Mouse (Mus musculus) c-Kit-positive CD71-positive TER-119-positive erythroid progenitor cells, embryonic 14.5 days (primary cell): ENCODE results near the gene Acod1.
A peak's percentile ranks its signal among the peaks of the same experiment; 100 is the strongest.

ENCODE experiments used
- DNase-seq: peaks from one replicate; pipeline ENCODE4 v3.0.0-alpha.2; 2013; ENCODE audit warnings: low spot score

Acod1 gene

DNA sequence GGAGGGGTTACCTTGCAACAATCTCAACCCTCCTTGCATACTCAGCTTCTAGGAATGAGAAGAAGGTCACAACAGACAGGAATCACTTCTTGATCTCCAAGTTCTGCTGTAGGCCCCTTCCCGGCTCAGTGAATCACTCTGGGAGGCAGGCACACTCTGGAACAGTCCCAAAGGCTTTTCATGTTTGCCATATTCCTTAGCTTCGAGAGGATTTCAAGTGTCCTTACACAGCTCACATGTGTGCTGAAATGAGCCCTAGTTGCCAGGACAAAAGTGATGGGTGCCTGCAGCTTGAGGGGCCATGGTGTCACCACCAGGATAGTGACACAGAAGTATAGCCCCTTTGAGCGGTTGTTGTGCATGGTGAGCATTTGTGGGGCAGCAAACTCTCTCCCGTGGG is 26.0 kb downstream of the Acod1 start:
- no peak for DNase-seq

DNA sequence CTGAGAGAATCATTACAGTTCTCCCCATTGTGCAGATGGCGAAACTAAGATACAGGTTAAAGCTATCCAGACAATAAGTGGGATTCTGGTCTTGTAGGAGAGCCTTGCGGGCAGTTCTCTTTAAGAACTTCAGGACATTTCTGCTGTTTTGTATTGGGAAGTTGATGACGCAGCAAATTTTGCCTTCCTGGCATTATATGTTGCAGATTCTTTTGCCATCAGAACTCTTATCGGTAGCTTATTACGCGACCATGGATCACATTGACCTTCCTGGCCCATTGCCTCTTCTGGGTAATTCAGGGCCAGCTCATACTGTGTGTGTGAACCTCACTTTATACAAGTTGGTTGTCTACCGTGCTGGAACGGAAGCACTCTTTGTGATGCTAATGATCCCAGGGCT is 27.0 kb downstream of the Acod1 start:
- DNase-seq, result no peak

DNA sequence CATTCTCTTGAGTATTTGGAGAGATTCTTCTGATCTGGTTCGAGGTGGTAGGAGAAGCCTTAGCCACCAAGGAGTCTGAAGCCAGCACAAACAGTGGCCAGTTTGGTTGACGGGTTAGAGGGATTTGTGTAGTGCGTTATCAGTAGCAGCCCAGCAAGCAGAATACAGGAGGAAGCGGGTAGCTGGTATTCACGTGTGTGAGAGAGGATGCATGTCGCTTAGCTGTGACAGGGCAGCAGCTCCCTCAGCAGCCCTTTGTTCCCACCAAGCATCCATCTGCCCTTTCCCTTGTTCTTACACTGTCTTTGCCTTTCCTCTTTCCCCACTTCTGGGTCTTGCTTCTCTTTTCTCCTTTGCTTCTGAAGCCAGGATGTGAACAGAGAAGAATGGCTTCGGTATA is 28.4 kb downstream of the Acod1 start:
- no peak for DNase-seq

DNA sequence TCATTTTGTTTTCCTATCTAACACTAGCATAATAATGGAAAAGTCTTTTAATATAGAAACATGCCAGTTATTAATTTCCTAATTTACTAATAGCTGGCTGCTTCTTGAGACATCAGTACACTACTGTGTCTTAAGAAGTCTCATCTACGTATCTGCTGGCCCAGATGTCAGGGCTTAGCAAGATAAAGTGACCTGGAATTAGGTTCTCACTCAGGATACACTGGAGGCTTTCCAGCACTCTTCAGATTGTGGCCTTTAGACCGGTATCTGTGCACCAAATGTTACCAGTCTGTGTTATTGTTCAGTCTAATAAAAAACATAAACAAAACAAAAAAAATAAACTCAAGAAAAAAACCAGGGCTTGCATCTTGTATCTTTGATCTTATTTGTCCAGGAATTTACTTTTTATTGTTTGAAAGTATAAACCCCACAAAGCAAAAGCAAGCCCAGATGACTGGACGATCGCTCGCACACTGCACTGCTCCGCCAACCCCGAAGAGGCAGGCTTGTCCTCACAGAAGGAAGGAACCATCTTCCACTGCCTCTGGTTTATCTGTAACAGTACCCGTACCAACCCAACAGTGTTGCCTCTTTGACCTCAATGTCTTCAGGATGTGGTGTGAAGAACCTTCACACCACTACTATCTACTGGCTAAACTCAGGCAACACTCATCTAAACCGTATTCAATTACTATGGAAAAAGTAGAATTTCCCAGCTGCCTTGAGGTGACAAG is 30.7 kb downstream of the Acod1 start:
- no peak for DNase-seq

DNA sequence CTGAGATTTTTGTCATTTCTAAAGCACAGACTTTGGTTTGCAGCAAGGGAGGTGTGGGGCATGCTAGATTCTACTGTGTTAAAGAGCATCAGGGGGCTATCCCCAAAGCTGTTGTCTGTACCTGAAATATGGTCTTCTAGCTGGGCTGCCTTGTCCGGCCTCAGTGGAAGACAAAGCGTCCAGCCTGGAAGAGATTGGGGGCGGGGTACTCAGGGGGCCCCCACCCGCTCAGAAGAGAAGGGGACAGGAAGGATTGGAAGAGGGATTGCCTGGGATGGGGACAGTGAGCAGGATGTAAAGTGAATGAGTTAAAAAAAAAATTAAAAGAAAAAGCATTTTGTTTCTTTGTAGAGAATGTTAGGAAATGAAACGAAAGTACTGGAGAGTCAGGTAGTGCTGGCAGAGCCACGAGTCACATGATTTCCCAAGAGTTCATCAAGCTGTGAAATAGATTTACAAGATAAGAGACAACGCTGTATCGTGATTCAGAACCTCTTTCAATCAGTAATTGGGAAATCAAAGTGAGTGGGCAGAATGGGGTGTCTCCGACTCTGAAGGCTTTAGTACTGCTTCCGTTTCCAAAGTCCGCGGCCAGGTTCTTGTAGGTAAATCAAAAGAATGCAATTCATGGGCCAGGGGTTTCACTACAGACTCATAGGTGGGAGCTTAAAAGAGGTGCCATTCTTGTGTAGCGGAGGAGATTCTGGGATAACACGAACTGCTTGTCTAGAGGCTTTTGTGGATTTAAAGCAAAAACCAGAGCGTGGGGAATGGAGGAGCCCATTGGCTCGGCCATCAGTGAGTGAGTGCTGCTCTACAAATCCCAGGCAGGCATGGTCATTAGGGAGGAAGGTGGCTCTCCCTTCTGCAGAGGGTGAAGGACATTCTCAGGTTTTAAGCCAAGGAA is 31.5 kb downstream of the Acod1 start:
- no peak for DNase-seq

DNA sequence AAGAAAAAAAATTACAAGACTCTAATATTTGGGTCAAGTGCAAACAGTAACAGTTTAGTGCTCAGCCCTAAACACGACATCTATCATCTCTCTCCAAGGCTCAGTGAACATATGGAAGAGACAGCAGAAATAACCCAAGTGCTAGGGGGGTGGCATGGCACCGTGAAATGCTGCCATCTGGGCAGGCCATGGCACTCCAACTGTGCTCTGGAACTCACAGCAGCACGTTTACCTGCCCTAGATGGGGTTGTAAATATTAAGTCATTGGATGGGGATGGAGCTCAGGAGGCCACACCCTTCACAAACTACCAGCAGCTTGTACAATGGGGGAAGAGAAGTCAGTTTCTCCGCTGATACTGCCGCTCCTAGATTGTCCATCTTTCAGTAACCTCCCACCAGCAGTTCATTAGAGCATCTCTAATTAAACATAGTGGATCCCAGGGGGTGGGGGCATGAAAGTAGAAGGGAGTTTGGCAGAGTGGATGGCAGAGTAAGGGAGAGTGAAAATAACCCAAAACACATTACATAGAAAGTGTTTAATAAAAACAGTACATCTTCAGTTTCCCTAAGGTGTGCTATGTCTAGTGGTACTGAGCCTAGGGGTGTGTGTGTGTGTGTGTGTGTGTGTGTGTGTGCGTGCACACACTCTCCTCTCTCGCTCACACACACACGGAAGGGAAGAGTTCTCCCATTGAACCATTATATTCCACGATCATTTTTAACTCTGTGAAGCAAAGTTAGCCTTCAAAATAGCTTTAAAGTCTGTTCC is 32.6 kb downstream of the Acod1 start:
- no peak for DNase-seq

DNA sequence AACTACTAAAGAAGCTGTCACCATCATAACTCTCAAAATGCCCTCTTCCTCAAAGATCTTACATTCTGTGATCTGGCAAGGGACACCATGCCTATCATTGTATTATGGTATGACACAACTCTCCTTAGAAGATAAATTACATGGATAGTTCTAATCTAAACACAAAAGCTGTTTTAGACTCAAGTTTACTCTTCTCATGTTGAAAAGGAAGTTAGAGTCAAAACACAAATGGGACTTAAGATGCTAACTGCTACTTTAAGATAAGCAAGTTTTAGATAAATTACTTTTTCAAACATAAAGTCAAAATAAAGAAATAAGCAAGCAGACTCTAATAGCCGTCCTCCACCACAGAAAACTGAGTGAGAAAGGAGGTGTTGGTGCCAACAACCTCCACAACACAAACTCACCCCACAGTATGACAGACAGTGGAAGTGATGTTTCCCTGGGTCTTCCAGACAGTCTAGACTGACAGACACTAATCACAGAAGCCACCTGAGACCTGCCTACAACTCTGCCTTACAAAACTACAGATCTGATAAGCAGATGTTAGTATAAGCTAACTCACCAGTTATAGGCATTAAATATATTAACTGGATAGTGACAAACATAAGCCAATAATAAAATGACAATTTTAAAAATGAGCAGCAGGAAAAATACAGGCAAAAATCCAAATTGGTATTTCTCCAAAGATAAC is 39.2 kb downstream of the Acod1 start:
- no peak for DNase-seq

DNA sequence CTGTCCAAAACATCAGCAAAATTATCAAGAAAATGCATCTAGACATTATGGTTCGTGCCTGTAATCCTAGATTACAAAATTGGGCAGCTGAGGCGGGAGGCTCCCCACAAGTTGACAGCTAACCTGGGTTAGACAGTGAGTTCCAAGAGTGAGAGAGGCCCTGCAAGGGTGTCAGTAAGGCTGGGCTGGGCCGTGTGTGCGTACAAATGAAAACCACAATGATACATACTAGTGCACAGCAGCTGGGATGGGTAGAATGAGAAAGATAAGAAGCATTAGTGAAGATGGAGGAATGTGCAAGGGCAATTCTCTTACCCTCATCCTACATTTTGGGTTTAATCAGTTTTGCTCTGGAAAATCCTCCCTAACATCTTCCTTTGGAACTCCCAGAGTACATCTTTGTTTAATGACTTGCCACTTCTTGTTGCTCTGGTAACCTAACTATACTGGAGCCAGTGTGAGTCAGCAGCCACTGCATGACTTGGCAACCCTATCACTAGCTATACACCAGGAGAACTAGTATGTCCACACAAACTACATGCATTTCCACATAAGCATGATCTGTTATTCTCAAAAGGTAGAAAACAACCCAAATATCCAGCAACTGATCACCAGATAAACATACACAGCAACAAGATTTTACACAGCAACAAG is 40.0 kb downstream of the Acod1 start:
- DNase-seq, result peak; percentile 81

DNA sequence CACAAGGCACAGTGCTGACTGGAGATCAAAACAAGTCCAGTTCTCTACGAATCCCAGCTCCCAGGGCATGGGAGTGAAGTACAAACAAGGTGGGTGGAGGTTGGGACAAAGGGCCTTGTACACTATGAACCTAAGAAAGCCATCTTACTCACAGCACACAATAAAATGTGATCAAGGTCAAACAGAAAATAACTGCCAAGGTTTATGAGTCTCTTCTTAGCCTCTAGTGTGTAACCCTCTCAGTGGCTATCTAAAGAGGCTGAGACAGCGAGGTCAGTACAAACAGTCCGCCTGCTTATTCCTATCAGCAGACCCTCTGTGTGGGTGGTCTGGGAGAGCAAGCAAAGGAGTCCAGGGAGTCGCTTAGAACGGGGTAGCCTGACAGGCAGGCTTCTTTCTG is 41.1 kb downstream of the Acod1 start:
- no peak for DNase-seq

DNA sequence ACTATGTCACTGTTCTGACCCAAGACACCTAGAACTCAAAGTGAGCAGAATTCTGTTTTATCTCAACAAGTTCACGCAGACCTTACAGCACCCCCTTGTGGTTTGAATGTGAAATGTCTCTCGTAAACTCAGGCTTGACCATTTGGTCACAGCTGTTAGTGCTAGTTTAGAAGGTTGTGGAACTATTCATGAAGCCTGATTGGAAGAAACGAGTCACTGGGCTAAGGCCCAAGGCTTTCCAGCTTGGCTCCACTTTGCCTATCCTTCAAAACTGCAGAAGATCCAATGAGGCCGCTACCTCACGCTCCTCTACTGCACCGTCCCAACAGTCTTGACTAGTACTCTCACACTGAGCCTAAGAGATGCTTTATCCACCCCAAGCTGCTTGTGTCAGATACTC is 41.8 kb downstream of the Acod1 start:
- DNase-seq, result peak; percentile 74

DNA sequence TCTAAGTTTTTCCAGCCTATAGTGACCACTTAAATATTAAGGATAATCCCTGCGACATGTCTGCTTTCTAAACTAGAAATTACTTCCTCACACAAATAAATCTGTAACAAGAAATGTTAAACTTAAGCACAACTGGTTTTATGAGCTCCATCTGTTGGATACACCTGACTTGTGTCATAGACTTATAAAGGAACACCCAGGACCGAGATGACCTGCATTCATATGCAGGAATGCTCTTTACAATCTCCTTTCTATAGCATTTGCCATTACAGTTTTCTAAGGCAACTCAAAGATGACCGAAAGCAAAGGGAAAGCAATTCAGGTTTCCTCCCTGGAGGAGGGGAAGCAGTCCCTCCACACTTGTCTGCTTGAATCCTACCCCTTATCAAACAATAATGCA is 46.5 kb downstream of the Acod1 start:
- no peak for DNase-seq

DNA sequence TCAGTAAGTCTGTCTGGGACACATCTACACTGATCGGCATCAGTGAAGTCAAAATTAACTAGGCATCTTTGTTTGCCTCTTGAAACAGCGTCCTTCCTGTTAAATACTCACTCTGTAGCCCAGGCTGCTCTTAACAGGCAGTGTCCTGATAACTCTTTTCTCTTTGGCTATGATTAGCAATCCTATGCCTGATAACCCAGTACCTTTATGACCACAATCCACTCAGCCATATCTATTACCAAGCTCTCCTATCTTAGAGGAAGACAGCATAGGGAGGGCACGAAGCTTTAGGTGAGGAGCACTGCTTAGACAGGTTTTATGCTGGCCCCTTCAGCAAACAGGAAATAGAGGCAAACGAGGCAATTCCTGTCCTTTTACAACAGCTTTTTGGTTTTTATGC is 46.9 kb downstream of the Acod1 start:
- DNase-seq, result no peak

DNA sequence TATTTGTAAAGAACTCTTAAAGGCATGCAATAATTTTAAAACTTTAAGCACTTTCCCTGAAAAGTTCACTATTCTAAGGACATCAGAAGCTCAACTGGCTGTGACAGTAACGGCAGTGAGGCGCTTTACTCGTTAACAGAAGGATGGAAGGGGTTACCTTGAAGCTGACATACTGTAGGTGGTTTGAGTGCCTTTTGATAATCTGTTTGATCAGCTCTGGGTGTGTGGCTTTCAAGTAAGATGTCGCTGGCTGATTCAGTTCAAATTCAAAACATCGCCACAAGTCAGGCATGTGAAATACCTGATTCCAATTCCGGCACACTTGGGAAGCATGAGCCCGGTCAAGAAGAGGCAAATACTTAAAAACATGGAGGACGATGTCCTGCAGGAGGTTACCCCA is 48.3 kb downstream of the Acod1 start:
- DNase-seq, result no peak

DNA sequence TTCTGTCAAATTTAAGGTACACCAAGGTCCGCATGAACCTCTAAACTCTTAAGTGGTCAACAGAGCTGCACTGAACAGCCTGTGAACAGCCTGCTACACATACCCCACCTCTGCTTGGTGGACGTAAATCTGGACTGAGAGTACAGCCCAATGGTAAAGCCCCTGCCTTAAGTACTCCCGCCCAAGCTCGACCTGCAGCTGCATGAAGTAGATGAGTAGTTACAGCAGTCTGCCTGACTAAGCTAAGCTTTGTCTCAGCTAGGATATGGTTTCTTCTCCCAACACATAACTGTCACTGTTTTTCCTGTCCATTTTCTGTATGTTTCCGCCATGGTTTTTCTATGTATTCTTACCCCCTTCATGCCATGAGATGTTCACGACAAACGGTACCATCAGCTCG is 49.0 kb downstream of the Acod1 start:
- no peak for DNase-seq

DNA sequence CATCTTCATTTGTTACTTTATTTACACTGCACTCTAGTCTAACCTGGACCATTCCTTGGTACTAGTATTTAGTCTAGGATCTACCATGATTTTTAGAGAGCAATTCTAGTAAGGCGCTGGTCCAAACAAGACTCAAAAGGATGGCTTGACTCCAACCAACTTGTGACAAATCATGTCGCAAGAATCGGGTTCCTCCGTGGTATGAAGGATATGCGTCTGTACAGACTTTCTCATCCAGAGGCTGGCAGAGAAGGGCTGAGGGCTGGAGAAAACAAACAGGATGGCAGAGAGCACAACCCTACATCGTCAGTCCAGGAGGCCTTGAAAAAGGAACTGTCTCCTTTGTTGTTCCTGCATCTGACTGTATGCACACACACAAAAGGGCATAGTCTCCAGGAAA is 49.8 kb downstream of the Acod1 start:
- DNase-seq, result no peak

DNA sequence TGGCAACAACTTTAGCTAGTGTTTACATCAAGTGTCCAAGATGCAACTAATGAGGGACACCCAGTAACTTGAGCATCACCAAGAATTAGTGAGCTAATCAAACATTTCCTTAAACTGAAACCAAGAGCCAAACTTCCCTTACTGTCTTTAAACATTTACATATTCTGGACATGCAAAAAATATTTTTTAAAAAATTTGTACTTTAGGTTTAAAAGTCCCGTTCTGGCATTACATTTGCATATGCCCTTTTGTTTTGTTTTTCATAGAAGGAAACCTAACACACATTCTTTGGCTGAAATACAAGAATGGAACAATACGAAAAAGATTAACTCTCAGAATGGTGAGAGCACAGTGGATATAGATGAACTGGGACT is 51.4 kb downstream of the Acod1 start:
- no peak for DNase-seq

DNA sequence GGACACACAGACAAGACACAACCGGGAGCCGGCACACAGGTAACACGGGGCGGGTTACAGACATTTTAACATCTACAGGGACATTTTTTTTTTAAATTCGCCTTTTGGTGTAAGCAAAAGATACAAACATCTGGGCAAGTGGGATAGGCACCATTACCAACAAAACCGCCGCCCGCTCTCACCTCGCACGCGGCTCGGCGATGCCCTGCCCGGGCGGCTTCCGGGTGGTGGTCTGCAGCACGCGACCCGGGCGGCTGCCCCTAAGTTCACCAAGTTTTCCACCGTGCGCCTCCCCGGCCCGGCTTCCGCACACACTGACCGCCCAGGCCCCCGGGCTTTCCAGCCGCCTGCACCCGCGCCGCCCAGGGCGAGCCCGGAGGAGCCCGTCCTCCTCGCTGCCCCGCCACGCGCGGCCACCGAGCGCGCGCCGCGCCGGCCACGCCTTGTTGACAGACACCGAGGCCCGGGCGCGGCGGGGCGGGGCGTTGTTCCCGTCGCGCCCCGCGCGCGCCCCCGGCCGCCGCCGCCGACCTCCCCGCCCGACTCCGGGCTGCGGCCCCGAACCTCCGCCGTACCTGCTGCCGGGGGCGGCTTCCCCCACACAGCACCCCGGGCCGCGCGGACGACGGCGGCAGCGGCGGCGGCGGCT is 51.9 kb downstream of the Acod1 start:
- peak; percentile 76 for DNase-seq

DNA sequence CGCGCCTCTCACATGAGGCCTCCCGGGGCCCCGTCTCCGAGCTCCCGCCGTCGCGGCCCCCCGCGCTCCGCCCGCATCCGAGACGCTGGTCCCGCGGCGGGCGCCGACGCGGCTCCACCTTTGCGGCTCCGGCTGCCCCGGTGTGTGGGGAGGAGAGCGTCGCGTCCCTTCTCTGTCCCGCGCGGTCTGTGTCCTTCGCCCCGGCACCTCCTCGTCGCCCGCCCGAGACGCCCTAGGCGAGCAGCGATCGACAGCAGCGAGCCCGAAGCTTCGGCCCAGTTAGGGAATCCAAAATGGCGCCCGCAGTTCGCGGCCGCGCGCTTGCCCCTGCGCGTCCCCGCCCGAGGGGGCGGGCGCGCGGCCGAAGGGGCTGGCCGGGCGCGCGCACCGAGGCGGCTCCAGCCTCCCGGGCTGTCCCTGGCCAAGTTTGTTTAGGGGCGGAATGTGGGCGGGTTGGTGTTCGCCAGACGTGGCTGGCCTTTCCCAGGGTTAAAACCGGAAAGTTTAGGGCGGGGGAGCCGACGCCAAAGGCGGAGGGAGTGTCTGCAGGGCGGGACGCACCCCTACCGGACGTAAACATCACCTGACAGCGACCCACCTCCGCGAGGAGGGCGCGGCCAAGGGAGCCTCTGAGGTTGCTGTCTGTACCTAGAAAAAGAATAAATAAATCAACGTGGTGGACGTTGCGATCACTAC is 52.6 kb downstream of the Acod1 start, which contains the start of gene Fbxl3:
Gene Fbxl3 (minus strand): TSS at position 329 of the 696 bp plus-strand sequence.
- peak; percentile 76 for DNase-seq

DNA sequence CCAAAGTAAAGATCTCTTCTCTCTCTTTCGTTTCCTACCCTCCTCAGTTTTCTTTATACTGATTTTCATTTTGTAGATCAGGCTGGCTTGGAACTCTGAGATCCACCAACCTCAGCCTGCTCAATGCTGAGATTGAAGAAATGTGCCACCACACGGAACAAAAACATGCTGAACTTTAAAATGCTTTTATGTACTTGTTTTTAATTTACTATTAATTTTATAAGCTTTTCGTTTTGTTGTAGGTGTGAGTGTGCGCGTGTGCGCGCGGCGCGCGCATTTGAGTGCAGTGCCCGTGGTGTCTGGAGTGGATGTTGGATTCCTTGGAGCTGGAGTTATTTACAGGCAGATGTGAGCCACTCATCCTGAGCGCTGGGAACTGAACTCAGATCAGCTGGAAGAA is 53.5 kb downstream of the Acod1 start:
- DNase-seq, result no peak

DNA sequence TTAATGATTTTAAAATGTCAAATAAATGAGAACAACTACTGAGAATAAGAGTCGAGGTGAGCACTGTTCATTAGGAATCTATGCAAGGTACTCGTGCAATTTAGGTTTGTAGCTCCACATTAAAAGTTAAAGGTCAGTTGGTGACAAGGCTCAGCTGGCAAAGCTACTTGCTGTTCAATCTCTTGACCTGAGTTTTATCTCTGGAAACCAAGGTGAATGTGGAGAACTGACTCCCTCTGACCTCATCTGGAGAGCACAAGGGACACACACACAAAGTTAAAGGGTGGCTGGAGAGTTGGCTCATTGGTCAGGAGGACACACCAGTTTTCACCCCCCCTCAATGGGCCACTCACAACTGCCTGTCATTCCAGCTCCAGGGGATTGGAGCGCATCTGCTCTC is 54.4 kb downstream of the Acod1 start:
- DNase-seq, result no peak
